Mouse (Mus musculus) testis, adult 2 months (tissue): ENCODE data around the gene Taar8c.

ENCODE experiments used
- CTCF ChIP-seq: fragments of 200-500 bp; IDR thresholded peaks from 2 replicates; pipeline ENCODE4 v1.5.1; 2012; ENCODE audit warnings: low read depth, mild to moderate bottlenecking, inconsistent platforms, low read length, moderate library complexity; ENCODE audit not compliant: control insufficient read depth, insufficient read depth, insufficient replicate concordance
- POLR2A ChIP-seq: fragments of 200-500 bp; IDR thresholded peaks from 2 replicates; pipeline ENCODE4 v1.6.1; 2012; ENCODE audit warnings: low read depth, mild to moderate bottlenecking, inconsistent platforms, low read length, moderate library complexity; ENCODE audit not compliant: control insufficient read depth

DNA sequence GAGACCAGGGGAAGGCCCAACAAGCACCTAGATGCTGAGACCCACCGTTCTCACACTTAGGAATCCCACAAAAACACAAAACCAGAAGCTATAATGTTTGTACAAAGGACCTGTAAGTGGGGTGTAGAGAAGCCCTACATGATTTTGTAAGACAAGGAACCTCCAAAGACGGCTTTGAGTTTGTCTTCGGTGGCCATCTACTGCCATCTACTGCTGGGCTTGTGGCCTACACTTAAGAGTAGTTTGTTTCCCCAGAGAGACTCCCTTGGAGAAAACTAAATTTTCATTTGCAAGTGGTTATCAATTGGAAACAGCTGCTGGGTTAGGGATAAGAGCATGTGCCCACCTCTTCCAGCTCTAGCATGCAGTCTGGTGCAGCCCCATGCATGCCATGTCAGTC, 21.5 kb downstream of the Taar8c start:
- TF ChIP-seq CTCF: no peak
- TF ChIP-seq POLR2A: no peak
